ENCODE assay signal across 19 mouse cellular contexts in the genomic region with DNA sequence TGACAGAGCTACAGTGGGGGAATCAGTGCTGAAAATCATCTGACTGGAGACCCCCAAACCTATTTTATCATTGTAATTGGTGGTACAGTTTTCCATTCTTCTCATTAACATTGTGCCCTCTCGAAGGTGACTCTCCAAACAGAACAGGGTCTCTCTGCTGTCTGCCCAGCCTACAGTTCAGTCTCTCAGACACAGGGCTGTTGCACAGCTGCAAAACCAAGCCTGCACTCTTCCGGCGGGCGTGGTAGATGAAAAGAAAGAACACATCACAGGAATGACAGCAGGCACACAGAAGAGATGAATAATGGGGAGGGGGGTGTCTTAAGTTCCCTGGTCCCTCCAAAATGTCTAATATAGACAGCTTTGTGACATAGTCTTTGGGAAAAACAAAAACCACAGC. TPM values are rescaled to one million over a fixed set of nuclear protein-coding genes. Genes with fewer than 3 reads are reported as not detected.
DNase-seq lines count a peak whose midpoint lies in the region; ATAC-seq and TF ChIP-seq lines count a peak whose summit lies in the region.
"Had no signal": no experiment of that assay in that cellular context is flagged by ENCODE, and none has a peak within 500 bp of the region (broad histone marks: within the 10 kb centered on the region; RNA-seq: fewer than 3 reads in every experiment).

No protein-coding gene starts in this region.

- 19% methylated on average over 4 of the region's 4 CpGs for WGBS in forebrain, embryonic 12.5 days
- WGBS in hindbrain, embryonic 14.5 days: 28% methylated on average over 4 of the region's 4 CpGs
- 9% methylated on average over 4 of the region's 4 CpGs for WGBS in midbrain, embryonic 16.5 days

- no peak for TF ChIP-seq CTCF in brain, embryonic 14.5 days (IDR thresholded peaks at IDR 0.05; ENCODE audit: borderline replicate concordance, extremely low read depth, insufficient read depth, insufficient read length)

- H3K4me1 ChIP-seq in forebrain, embryonic 12.5 days: peaks cover 28% of the 10 kb centered on the region
- H3K4me1 ChIP-seq in hindbrain, embryonic 14.5 days (replicated peaks; ENCODE audit: control insufficient read depth, insufficient read depth, low read length): peaks cover 27% of the 10 kb centered on the region
- peaks cover 20% of the 10 kb centered on the region for H3K4me1 ChIP-seq in midbrain, embryonic 16.5 days (ENCODE audit: control insufficient read depth, insufficient read depth, low read length)
- H3K4me1 ChIP-seq: stomach, embryonic 15.5 days had no signal

- H3K4me2 ChIP-seq in forebrain, embryonic 12.5 days: no peak overlapping the region
- H3K4me2 ChIP-seq in hindbrain, embryonic 14.5 days (replicated peaks): no peak overlapping the region
- no peak overlapping the region for H3K4me2 ChIP-seq in midbrain, embryonic 16.5 days (ENCODE audit: low read length)
- H3K4me2 ChIP-seq: embryonic facial prominence, embryonic 13.5 days; heart, embryonic 15.5 days; lung, embryonic 14.5 days; stomach, embryonic 15.5 days had no signal

- DNase-seq in brain, embryonic 14.5 days (ENCODE audit: low read depth): peak; percentile 63
- peak; percentile 28 for DNase-seq in hindbrain, embryonic 14.5 days (ENCODE audit: low spot score)
- no peak for DNase-seq in cerebellum, postnatal 4 days (ENCODE audit: low spot score in 2 of 2)
- DNase-seq in spleen, adult 18-20 months: no peak
- DNase-seq: adrenal gland, postnatal 36 days; cerebellum, adult 11 months; cerebellum, postnatal 36 days; gastrocnemius, postnatal 36 days; kidney, postnatal 10 days; liver; lung, embryonic 14.5 days had no signal

- no peak for TF ChIP-seq POLR2A in brain, embryonic 14.5 days (IDR thresholded peaks at IDR 0.05; ENCODE audit: borderline replicate concordance, extremely low read depth, insufficient read depth, insufficient read length, poor library complexity, severe bottlenecking)

- no peak overlapping the region for H3K4me3 ChIP-seq in forebrain, embryonic 12.5 days (replicated peaks)
- no peak overlapping the region for H3K4me3 ChIP-seq in hindbrain, embryonic 14.5 days (replicated peaks; ENCODE audit: low read length)
- H3K4me3 ChIP-seq in midbrain, embryonic 16.5 days (ENCODE audit: low read depth, low read length): no peak overlapping the region
- H3K4me3 ChIP-seq: embryonic facial prominence, embryonic 13.5 days; heart, embryonic 15.5 days; stomach, embryonic 15.5 days had no signal

- H3K9me3 ChIP-seq in forebrain, embryonic 12.5 days: no peaks in the 10 kb centered on the region
- no peaks in the 10 kb centered on the region for H3K9me3 ChIP-seq in hindbrain, embryonic 14.5 days (ENCODE audit: control insufficient read depth, low read length)
- H3K9me3 ChIP-seq in midbrain, embryonic 16.5 days (replicated peaks; ENCODE audit: control insufficient read depth, low read length, poor library complexity, severe bottlenecking): no peaks in the 10 kb centered on the region
- H3K9me3 ChIP-seq: embryonic facial prominence, embryonic 13.5 days; heart, embryonic 15.5 days; stomach, embryonic 15.5 days had no signal

- H3K27me3 ChIP-seq in forebrain, embryonic 12.5 days: no peaks in the 10 kb centered on the region
- H3K27me3 ChIP-seq in hindbrain, embryonic 14.5 days (ENCODE audit: control insufficient read depth, insufficient read depth, low read length): no peaks in the 10 kb centered on the region
- no peaks in the 10 kb centered on the region for H3K27me3 ChIP-seq in midbrain, embryonic 16.5 days (ENCODE audit: control insufficient read depth, insufficient read depth, low read depth, low read length)
- H3K27me3 ChIP-seq: embryonic facial prominence, embryonic 13.5 days; heart, embryonic 15.5 days; stomach, embryonic 15.5 days had no signal

- peak; percentile 37 for ATAC-seq in forebrain, embryonic 12.5 days (ENCODE audit: low FRiP score)
- peak; percentile 12; the same call in 1 of the 2 replicates for ATAC-seq in hindbrain, embryonic 14.5 days (ENCODE audit: low FRiP score)
- 0 out of 2 replicates have a peak, but pooled peaks have one; percentile 14 for ATAC-seq in midbrain, embryonic 16.5 days
- no peak for ATAC-seq in granulocyte monocyte progenitor cell, adult 5-6 weeks (replicated peaks; ENCODE audit: poor library complexity, severe bottlenecking)
- ATAC-seq: CD4-positive, CD25-positive, alpha-beta regulatory T cell, adult 4 months had no signal

- H3K9ac ChIP-seq in forebrain, embryonic 12.5 days: no peak overlapping the region
- H3K9ac ChIP-seq in hindbrain, embryonic 14.5 days: no peak overlapping the region
- H3K9ac ChIP-seq in midbrain, embryonic 16.5 days (ENCODE audit: low read depth, low read length): no peak overlapping the region
- H3K9ac ChIP-seq: embryonic facial prominence, embryonic 13.5 days; heart, embryonic 15.5 days; lung, embryonic 14.5 days; stomach, embryonic 15.5 days had no signal

- H3K36me3 ChIP-seq in forebrain, embryonic 12.5 days (replicated peaks): no peaks in the 10 kb centered on the region
- H3K36me3 ChIP-seq in hindbrain, embryonic 14.5 days (replicated peaks; ENCODE audit: control insufficient read depth, insufficient read depth): 0 out of 2 replicates have a peak, but pooled peaks cover 11% of the 10 kb centered on the region
- H3K36me3 ChIP-seq in midbrain, embryonic 16.5 days (ENCODE audit: control insufficient read depth, insufficient read depth, low read length): no peaks in the 10 kb centered on the region
- H3K36me3 ChIP-seq: heart, embryonic 15.5 days had no signal

- H3K27ac ChIP-seq in forebrain, embryonic 12.5 days: peak overlapping the region; percentile 80
- peak overlapping the region; percentile 83 for H3K27ac ChIP-seq in hindbrain, embryonic 14.5 days
- peak overlapping the region; percentile 86 for H3K27ac ChIP-seq in midbrain, embryonic 16.5 days (ENCODE audit: low read length)
- H3K27ac ChIP-seq: embryonic facial prominence, embryonic 13.5 days; heart, embryonic 15.5 days; stomach, embryonic 15.5 days had no signal

RNA-seq across cellular contexts. Expression of gene Nap1l5, which starts 27.3 kb away (rescaled TPM):
- 72.6 and 113 TPM in 2 replicates for polyA plus RNA-seq in brain, embryonic 14.5 days (2012; rRNA removed)
- polyA plus RNA-seq in forebrain, embryonic 12.5 days (2016; fragmentation: Nextera tagmentation; extraction: Ambion mirVana): 42.1 and 44.8 TPM in 2 replicates
- 338 and 425 TPM in 2 replicates for polyA plus RNA-seq in hindbrain, embryonic 14.5 days (2014; fragmentation: Nextera tagmentation; extraction: Ambion mirVana)
- polyA plus RNA-seq in midbrain, embryonic 16.5 days (2015; fragmentation: Nextera tagmentation; extraction: Ambion mirVana): 310 and 365 TPM in 2 replicates
- not detected in 2 replicates for total RNA-seq in granulocyte monocyte progenitor cell, adult 5-6 weeks (2014; fragmentation: Nextera tagmentation)
- not detected in 2 replicates for total RNA-seq in granulocyte monocyte progenitor cell, adult 5-6 weeks (2017)
- total RNA-seq: gastrocnemius, postnatal 36 days; megakaryocyte progenitor cell, adult 5-6 weeks had no signal
- polyA plus RNA-seq: CD4-positive, CD25-positive, alpha-beta regulatory T cell, adult 4 months had no signal

Comparison
In these comparisons a context has a peak if more than half of its experiments do, and no peak if none do; other contexts are left out.
1. DNase-seq: peak in brain, embryonic 14.5 days (single experiment) and hindbrain, embryonic 14.5 days (single experiment); none in cerebellum, postnatal 4 days (0 of 2) and spleen, adult 18-20 months (0 of 2).
2. Peak in every context shown above with its lines, with median percentiles within 50 percentile points of each other: H3K27ac ChIP-seq.